Mouse (Mus musculus) brown adipose tissue, adult 24 weeks (tissue): Measurements from ENCODE around the gene Lrrc8d. TPM values are rescaled to one million over a fixed set of nuclear protein-coding genes. Genes with fewer than 3 reads are reported as not detected.

Source experiments
- H3K27ac ChIP-seq: fragments of 200-500 bp; replicated peaks from 2 replicates; pipeline ENCODE4 v1.5.1; 2012; ENCODE audit warnings: low read depth, mild to moderate bottlenecking, low read length
- H3K4me1 ChIP-seq: fragments of 200-500 bp; 2 replicates; pipeline ENCODE4 v1.6.1; 2012; ENCODE audit warnings: low read length, mixed read lengths; ENCODE audit not compliant: control insufficient read depth, insufficient read depth, insufficient read length
- H3K4me3 ChIP-seq: fragments of 200-500 bp; 2 replicates; pipeline ENCODE4 v1.5.1; 2012; ENCODE audit warnings: low read depth, mild to moderate bottlenecking, low read length, moderate library complexity; ENCODE audit not compliant: insufficient read depth
- polyA plus RNA-seq: library from polyadenylated mRNA; stranded (reverse); fragments of >200 nt; gene quantifications from 2 replicates; pipeline ENCODE4 v1.2.4, GENCODE M21; 2012; ENCODE audit not compliant: missing spikeins, insufficient read depth, insufficient read length

Lrrc8d gene
- 14.8 and 25.2 TPM in 2 replicates for polyA plus RNA-seq

DNA sequence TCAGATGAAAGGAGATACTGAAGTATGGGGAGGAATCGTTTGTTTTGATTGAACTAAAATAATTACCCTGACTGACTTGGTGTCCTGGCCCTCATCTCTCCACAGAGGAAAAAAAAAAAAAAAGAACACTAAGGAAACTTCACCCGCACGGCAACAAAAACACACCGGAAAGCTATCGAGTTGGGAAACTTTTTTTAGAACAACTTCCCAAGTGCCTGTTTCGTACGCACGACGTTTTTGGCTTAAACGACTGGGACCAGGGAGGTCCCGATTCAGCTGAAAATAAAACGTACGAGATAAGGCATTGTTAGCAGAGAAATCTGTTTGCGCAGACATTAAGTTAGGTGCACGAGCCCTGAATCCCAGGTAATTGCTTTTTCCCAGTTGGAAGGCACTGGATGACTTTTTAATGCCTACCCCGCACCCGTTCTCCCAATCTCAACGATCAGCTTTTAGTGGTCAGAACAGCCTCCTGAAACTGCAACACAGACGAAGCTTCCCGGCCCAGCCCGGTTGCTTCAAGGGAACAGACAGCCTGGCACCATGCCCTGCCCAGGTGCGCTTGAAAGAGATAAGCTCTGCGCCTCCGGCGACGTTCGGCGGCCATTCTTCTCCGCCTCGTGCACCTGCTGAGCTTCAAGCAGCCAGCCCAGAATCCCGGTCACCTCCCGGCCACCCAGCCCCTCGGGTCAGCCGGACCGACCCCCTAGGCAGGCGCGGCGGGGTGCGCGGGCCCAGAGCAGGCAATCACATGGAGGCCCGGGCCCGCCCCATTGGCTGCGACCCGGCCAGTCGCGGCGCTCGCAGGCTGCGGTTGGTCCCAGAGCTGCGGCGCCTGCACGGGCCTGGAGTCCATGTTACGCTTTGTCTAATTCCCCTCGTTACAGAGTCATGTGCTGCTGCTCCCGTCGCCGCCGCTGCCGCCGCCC, at the start of gene Lrrc8d:
Gene Lrrc8d, plus strand, starts transcription at position 829 of the 929 bp plus-strand sequence.
- Histone ChIP-seq H3K27ac (peak within 1 kb of the TSS; percentile 79), H3K4me1 (peaks cover 25% of the 10 kb centered on the region), H3K4me3 (peak within 1 kb of the TSS; percentile 87)

GRCm38 (mm10) chr5:105650728-105651479, 48.9 kb upstream of the Lrrc8d start:
- H3K4me3 ChIP-seq, result peak overlapping the region; percentile 8; the same call in 1 of the 2 replicates
- peak overlapping the region; percentile 43 for H3K27ac ChIP-seq
- H3K4me1 ChIP-seq, result peaks cover 14% of the 10 kb centered on the region

DNA sequence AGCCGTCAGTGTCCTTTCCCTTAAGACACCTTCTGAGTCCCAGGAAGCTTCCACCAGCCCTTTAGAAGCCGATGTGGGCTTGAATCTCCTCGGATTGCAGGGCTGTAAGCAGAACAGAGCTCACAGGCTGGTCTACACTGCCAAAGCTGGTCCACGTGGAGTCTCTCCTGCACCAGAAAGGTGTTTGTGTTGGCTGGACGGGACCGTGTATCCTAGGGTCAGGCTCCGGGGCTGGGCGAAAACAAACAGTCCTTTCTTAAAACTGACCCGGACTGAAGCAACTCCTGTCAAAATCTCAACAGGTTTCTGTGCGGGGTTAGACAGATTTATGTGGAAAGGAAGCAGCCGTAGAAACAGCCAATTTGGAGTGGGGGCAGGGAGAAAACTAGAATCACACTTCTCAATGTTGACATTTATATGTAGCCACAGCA, 48.2 kb upstream of the Lrrc8d start:
- Histone ChIP-seq H3K27ac (peak overlapping the region; percentile 43), H3K4me3 (peak overlapping the region; percentile 8; the same call in 1 of the 2 replicates), H3K4me1 (peaks cover 14% of the 10 kb centered on the region)

DNA sequence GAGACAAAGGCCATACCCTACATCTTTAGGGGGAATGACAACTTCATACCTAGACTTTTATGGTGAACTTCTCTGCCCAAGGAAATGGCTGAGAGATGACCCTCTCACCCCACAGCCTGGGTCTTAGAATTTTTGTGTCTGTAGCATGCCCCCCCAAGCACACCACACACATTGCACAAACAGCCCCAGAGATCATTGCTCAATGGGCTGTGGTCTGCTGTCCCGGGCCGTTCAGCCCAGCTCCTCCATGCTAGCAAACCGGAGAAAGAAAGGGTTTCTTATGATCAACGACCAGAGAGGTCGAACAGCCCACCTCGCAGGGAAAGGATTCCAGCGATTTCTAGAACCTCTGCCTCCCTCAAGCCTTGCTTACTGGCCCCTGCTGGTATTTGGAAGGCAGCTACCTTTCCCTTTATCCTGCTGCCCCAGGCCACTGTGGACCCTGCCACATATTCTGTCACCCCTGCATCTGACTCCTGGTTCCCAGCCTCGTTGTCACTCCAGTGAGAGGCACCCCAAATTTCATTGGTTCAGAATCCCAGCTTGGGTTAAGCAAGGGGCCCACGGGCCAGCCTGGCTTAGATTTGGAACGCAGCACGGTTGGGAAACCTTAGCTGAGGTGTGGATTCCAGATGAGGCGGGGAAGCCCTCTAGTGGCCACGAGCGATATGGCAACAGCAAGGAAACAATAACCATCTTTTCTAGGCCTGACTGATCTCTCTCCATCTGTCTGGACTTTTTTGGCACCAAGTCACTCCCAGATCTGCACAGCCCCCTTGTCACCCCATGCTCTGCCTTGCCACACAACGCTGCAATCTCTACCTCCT, 45.3 kb upstream of the Lrrc8d start:
- H3K27ac ChIP-seq, result peak overlapping the region; percentile 28; the same call in 1 of the 2 replicates
- no peak overlapping the region for H3K4me3 ChIP-seq
- peaks cover 7% of the 10 kb centered on the region for H3K4me1 ChIP-seq

DNA sequence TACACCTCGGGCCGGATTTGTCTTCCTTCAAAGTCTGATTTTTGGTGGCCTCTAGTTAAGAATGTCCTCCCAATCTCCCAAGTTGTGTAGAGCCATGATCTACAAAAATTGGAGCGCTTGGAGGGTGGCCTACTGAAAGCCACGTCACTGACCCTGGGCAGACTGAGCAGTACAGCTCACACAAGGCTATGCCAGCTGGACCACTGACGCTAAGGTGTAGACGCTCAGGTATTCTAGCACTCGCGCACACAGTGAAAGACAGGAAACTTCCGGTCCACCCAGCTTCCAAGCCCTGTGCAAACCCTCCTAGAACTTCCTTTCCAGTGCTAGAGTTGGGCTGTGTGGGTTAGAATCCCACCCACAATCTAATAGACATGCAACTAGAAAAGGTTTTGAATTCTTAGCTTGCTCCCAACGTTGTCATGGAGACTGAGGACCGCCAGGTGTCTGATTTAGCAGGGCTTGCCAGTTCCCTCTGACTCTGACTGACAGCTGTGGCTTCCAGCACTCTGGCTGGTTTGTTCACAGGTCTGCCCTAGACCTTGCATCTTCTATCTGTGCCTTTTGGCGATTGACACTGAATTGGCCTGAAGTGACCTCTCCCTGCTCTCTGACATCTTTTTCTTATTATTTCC, 44.6 kb upstream of the Lrrc8d start:
- Histone ChIP-seq H3K4me1 (peaks cover 5% of the 10 kb centered on the region; the same call in 1 of the 2 replicates), H3K27ac (no peak overlapping the region), H3K4me3 (no peak overlapping the region)

GRCm38 (mm10) chr5:105661894-105662293, 37.9 kb upstream of the Lrrc8d start:
- H3K4me1 ChIP-seq, result no peaks in the 10 kb centered on the region
- no peak overlapping the region for H3K27ac ChIP-seq
- no peak overlapping the region for H3K4me3 ChIP-seq

GRCm38 (mm10) chr5:105666930-105667329, 32.8 kb upstream of the Lrrc8d start:
- H3K4me1 ChIP-seq, result no peaks in the 10 kb centered on the region
- no peak overlapping the region for H3K27ac ChIP-seq
- no peak overlapping the region for H3K4me3 ChIP-seq

- no peaks in the 10 kb centered on the region for H3K4me1 ChIP-seq
- no peak overlapping the region for H3K27ac ChIP-seq
- no peak overlapping the region for H3K4me3 ChIP-seq
These were observed 32.4 kb upstream of the Lrrc8d start for GRCm38 (mm10) chr5:105667411-105667810.

DNA sequence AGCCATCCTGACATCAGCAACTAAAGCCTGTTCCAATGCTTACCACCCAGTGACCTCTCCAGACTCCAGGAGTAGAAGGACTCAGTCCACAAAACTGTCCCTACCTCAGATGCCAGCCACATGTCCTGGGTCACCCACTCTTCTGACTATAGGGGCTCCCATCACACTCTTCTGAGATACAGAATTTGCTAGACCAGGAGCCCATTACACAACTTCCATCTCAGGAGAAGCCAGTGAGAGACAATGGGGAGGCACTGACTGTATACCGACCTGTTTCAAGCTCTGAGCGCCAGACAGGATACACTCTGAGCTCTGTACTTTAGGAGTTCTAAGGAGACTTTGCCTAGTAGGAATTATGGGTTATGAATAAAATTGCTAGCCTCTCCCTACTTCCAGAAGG, 30.7 kb upstream of the Lrrc8d start:
- Histone ChIP-seq H3K27ac (no peak overlapping the region), H3K4me3 (no peak overlapping the region), H3K4me1 (no peaks in the 10 kb centered on the region)

GRCm38 (mm10) chr5:105669508-105670353, 30.0 kb upstream of the Lrrc8d start:
- Histone ChIP-seq H3K27ac (no peak overlapping the region), H3K4me1 (no peaks in the 10 kb centered on the region)

GRCm38 (mm10) chr5:105672332-105672731, 27.4 kb upstream of the Lrrc8d start:
- Histone ChIP-seq H3K4me1 (no peaks in the 10 kb centered on the region), H3K27ac (no peak overlapping the region), H3K4me3 (no peak overlapping the region)

More at GRCm38 (mm10) chr5:105669508-105670353, 30.0 kb upstream of the Lrrc8d start:
- H3K4me3 ChIP-seq, result no peak overlapping the region

GRCm38 (mm10) chr5:105675511-105675910, 24.3 kb upstream of the Lrrc8d start:
- H3K27ac ChIP-seq, result no peak overlapping the region
- H3K4me3 ChIP-seq, result no peak overlapping the region
- no peaks in the 10 kb centered on the region for H3K4me1 ChIP-seq

DNA sequence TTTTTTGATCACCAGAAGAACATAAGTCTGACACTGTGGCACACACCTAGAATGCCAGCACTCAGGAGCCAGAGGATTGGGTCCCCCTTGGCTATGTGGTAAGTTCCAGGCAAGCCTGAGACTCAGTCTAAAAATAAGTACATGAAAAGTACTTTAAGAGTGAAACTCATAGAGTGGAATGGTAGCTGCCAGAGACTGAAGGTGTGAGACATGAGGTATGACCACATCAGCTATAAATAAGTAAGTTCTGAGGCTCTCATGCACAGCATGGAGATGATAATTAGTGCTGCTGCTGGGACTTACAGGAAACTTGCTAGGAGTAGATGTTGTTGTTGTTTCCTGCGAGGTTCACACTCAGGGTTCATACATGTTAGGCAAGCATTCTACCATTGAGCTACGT, 22.7 kb upstream of the Lrrc8d start:
- Histone ChIP-seq H3K27ac (no peak overlapping the region), H3K4me1 (no peaks in the 10 kb centered on the region), H3K4me3 (no peak overlapping the region)
